Mouse (Mus musculus): ENCODE measurements around the gene 4932411N23Rik.
"Not testable (repeated sequence)": the region's sequence is repeated elsewhere in the genome, so short reads cannot be mapped to it uniquely, and the experiment has no call there.

DNA sequence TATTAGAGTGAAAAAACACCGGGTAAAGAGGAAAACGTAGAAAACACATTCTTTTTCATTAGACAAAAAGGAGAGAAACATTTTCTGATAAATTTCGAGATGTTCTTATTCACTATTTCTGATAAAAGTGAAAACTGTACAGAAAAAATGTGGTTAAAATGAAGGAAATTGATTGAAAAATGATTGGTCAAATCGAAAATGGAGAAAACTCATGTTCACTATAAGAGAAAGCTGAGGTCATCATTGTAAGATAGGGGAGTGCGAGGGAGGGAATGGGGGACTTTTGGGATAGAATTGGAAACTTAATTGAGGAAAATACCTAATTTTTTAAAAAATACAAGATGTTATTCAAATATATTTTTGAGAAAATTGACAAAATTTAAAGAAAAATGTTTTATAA, 40.8 kb downstream of the 4932411N23Rik start:
- TF ChIP-seq SMC3 (IDR thresholded peaks at IDR 0.05; ENCODE audit: low read depth, low read length); POLR2A (IDR thresholded peaks at IDR 0.05; ENCODE audit: low read depth, low read length); CHD1 (IDR thresholded peaks at IDR 0.05; ENCODE audit: low read depth, low read length); RCOR1 (conservative IDR thresholded peaks at IDR 0.05; ENCODE audit: low read depth, low read length): not testable (repeated sequence)

All from CH12.LX (cell line).